Mouse (Mus musculus) ES-Bruce4 (cell line): ENCODE measurements around the gene Izumo1r.

Experiments used
- CTCF ChIP-seq: IDR thresholded peaks from one replicate; pipeline ENCODE4 v1.8.1; 2011; ENCODE audit warnings: low read depth, low read length
- EP300 ChIP-seq: IDR thresholded peaks from 2 replicates; pipeline ENCODE4 v1.6.1; 2011; ENCODE audit warnings: low read depth, low read length; ENCODE audit not compliant: insufficient read depth
- POLR2A ChIP-seq: IDR thresholded peaks from one replicate; pipeline ENCODE4 v1.8.1; 2011; ENCODE audit warnings: low read length; ENCODE audit not compliant: insufficient read depth

GRCm38 (mm10) chr9:14926593-14926992, 22.8 kb upstream of the Izumo1r start:
- TF ChIP-seq EP300: no peak
- no peak for TF ChIP-seq CTCF
- no peak for TF ChIP-seq POLR2A
